Mouse (Mus musculus) G1E (cell line): Measurements from ENCODE around the gene Ppp1r1b.

Source experiments
- CTCF ChIP-seq: IDR thresholded peaks from 2 replicates; pipeline ENCODE4 v1.5.1; 2012; ENCODE audit warnings: low read depth, low read length, inconsistent platforms, mixed read lengths
- GATA1 ChIP-seq: IDR thresholded peaks from 2 replicates; pipeline ENCODE4 v1.6.1; 2012; ENCODE audit warnings: borderline replicate concordance, low read length, inconsistent platforms, mixed read lengths

DNA sequence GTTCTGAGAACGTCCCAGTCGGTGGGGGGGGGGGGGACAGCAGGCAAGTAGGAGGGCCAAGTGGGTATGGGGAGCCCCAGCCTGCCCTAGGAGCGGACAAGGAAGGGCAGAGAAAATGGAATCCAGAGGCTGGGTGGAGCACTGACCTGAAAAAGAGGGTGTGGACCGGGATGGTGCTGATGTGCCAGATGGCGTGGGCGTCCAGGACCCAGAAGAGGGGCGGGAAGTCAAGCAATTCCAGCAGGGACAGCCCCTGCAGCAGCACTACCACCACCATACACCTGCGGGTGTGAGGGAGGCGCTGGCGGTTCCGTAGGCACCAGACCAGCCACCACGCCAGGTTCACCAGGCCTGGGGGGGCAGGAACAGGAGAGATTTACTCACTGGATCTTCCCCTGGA is 41.9 kb downstream of the Ppp1r1b start:
- TF ChIP-seq CTCF (no peak), GATA1 (no peak)
